Mouse (Mus musculus) 3134 (cell line): ENCODE data around the gene Gps2.
"Not testable (repeated sequence)": the region's sequence is repeated elsewhere in the genome, so short reads cannot be mapped to it uniquely, and the experiment has no call there.

ENCODE experiments used
- DNase-seq: peaks from one replicate; pipeline ENCODE4 v3.0.0-alpha.2; 2011; ENCODE audit warnings: low spot score; ENCODE audit not compliant: insufficient read length; ENCODE audit errors: extremely low read depth

Gene Gps2

DNA sequence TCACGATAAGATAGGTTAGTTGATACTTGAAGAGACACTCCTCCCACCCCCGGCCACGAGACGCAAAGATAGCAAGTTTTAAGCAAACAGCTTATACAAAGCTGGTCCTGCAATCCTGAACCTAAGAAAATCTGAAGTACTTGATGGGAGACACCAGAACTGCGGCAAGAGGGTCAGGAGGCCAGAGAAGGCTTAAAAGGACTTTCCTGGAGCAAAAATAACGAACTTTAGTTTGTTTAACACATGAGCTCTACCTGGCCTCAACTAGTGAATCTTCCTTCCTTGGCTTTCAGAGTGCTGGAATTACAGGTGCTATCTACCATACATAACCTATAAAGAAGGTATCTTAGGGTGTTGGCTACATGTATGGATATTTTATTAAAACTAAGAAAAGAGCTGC lies 21.0 kb downstream of the Gps2 start:
- no peak for DNase-seq

DNA sequence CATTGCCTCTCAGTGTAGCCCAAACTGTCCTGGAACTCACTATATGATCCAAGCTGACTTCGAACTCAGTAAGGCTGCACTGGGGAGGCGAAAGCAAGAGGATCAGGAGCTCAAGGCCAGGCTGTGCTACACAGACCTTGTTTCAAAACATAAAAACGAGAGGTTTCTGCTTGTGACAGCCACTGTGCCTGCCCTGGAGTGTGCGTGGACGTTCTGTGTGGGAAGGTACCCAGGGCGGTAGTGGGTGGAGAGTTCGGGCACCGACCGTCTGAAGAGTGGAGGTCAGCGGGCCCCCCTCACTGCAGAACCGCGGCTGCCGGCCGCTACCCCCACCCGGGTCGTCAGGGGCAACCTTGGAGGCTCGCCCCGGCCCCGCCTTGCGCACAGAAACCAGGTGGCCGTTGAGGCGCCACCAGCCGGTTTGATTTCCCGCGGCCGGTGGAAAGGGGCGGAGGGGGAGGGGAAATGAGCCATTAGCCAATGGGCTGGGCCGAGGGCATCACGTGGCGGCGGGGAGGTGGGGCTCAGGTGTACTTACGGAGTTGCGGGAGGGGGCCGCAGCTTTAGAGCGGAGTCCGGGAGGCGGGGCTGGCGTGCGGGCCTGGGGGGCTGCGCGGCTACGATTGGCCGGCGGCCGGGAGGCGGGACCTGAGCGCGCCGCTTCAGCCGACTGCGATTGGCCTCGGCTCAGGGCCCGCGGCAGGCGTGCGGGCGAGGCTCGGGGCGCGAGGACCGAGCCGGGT lies 21.6 kb downstream of the Gps2 start, which contains the start of gene Ybx2:
Ybx2 (plus strand) TSS at position 660 of the 743 bp plus-strand sequence.
- no peak for DNase-seq

GRCm38 (mm10) chr11:69936156-69936555 lies 22.5 kb downstream of the Gps2 start:
- DNase-seq = no peak

DNA sequence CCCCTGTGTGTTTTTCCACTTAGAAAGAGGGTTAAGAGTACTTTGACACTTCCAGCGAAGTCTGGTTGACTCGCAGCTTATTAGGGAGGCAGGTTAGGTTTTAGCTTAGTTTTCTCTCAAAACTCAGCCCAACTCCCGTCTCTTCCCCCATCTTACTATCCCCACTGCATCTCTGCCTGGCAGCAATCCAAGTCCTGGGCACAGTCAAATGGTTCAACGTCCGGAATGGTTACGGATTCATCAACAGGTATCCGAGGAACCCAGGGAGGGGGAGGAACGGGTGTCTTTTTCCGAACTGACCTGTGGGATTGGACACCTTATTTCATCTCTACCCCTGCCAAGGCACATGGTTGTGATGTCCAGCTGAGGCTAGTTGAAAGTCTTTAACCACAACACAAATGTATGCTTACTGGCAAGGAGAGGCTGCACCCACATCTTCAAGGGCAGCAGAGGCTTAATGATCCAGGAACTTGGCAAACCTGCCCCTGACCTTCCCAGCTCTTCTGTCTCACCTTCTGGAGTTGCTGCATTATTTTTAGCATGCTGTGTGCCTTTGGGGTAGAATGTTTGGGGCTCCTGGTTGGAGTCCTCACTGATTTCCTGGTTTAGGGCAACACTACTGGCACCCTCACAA lies 23.1 kb downstream of the Gps2 start:
- no peak for DNase-seq

DNA sequence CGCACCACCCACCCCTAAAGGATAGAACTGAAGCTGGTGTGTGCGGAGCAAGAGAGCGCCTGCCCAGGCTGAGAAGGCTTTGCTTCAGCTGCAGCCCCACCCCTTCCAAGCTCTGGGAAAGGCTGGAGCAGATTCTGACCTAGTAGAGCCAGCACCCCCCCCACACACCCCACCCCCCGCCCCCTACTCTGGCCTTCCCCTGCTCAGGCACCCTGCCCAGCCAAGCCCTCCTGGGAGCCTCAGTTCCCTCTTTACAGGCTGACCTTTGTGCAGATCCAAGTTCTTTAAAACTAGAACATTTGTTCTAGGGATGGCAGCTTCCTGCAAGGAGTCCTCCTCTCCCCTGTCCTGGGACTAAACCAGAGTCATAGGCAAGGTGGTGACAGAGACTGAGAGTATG lies 23.7 kb downstream of the Gps2 start:
- DNase-seq = no peak

DNA sequence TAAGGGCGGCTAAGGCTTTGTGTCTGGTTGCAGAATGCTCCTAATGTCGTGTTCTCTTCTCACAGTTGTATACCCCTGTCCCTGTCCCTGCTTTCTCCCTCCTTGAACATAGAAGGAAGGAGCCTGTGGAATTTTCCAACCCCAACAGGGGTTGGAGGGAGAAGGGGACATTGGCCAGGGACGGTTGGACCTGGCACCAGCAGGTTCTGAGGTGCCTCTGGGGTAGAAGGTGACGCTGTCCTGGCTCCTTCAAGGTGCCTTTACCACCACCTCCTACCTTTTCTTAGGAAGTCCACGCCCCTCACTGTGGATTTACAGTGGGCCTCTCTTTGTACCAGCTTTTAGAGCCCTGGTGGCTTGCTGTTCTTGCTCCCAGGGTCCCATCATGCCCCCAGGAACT lies 24.1 kb downstream of the Gps2 start:
- DNase-seq = no peak

DNA sequence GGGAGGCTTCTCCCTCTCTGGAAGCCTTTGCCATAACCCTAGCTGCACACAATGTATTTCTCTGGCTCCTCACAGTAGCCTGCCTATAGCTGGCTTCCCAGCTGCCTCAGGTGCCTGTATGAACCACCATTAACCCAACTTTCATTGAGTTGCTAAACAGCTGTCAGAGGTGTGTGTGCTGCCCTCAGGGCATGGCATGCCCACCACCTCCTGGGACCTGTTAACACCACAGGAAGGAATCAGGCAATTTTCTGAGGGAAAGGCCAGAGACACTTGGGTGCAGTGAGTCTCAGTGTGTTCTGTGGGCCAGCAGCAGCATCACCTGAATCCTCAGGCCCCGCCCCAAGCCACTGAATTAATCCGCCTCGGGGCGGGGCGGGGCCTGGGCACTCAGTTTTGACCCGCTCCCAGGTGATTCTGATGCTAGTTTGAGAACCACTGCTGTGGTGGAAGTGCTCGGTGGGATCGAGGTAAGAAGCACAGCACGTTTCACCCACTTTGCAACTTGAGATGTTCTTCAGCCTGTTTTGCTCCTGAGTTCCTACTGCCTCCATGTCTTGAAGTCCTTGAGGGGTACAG lies 24.8 kb downstream of the Gps2 start:
- DNase-seq = no peak

DNA sequence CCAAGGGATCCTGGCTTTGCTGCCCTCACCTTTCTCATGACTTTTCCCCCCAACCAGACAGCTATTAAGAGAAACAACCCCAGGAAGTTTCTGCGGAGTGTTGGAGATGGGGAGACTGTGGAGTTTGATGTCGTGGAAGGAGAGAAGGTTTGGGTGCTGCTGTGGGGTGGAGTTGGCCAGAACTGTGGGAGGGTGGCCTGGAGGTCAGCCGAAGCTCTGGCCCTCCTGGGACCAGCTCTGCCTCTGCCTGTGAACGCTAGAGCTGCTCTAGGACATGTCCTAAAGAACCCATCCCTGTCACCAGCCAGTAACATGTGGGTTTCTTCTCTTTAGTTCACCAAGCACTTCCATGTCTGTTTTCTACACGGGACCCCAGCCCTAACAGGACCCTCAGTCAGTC lies 25.5 kb downstream of the Gps2 start:
- no peak for DNase-seq

- DNase-seq = no peak
These were observed 26.0 kb downstream of the Gps2 start for GRCm38 (mm10) chr11:69939731-69940130.

- no peak for DNase-seq
These were observed 27.3 kb downstream of the Gps2 start for GRCm38 (mm10) chr11:69940962-69941361.

- DNase-seq = no peak
These were observed 31.5 kb downstream of the Gps2 start for GRCm38 (mm10) chr11:69945216-69945615.

GRCm38 (mm10) chr11:69945997-69946891 lies 32.6 kb downstream of the Gps2 start:
- no peak for DNase-seq

- no peak for DNase-seq
These were observed 33.8 kb downstream of the Gps2 start for GRCm38 (mm10) chr11:69947337-69948065.

DNA sequence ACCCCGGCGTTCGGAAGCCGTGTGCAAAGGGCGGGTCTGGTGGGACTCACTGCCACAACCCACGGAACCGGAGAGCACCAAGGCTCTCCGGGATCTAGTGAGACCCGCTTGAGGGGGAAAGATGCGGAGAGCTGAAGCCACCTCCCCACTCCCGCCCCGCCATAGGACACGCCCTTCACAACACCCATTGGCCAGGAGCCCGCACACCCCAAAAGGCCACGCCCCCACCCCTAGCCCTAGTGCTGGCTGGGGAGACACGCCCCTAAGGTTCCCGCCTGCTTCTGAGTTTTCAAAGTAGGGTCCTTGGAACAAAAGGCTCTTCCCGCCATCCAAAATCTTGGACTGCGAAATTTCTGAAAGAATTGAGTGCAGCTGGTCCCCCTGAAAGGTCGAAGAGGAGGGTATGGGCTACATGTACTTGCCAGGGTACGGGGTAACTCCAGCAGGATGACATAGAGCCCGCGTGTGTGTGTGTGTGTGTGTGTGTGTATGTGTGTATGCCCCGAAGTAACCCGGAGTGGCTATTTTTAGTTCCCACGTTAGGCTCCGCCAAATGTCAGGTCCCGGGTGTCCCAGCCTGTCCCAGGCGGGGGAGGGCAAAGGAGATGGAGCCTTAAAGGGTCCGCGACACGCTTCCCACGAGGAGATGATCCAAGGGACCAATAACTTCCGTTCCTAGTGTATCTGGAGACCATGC lies 34.5 kb downstream of the Gps2 start, which contains the start of gene Slc2a4:
Slc2a4 (minus strand) TSS at position 123 of the 697 bp plus-strand sequence.
- peak; percentile 58 for DNase-seq

- DNase-seq = peak; percentile 67
These were observed 35.1 kb downstream of the Gps2 start for GRCm38 (mm10) chr11:69948763-69949150.

- no peak for DNase-seq
These were observed 37.2 kb downstream of the Gps2 start for GRCm38 (mm10) chr11:69950807-69951459.

DNA sequence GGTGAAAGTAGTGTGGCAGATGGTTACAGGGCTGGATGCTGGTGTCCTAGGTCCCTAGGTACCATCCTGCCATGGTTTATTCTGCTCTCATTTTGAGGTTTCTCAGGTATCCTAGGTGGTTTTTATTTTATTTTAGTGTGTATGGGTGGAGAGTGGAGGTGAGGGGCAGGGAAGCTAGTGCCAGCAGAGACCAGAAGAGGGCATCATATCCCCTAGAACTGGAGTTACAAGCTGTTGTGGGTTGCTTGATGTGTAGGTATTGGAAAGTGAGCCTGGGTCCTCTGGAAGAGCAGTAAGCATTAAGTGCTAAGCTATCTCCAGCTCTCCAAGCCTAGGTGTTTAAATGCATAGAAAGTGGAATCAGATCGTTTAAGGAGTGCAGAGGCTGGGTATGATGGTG lies 38.6 kb downstream of the Gps2 start:
- no peak for DNase-seq

- DNase-seq = no peak
These were observed 39.7 kb downstream of the Gps2 start for GRCm38 (mm10) chr11:69953267-69953915.

DNA sequence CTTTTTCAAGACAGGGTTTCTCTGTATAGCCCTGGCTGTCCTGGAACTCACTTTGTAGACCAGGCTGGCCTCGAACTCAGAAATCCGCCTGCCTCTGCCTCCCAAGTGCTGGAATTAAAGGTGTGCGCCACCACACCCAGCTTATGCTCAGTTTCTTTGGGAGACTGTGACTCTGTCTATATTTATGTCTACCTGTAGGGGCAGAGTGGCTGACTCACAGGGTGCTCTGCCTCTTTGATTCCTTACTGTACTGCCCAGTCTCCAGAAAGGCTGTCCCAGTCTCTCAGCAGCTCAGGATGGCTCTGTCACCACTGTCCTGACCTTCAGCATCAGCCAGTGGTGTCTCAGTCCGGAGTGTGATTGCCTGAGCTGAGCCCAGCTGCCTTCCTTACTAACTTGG lies 41.9 kb downstream of the Gps2 start:
- DNase-seq = not testable (repeated sequence)
